Mouse (Mus musculus) lung, postnatal 14 days (tissue): ENCODE measurements around the gene Hdx.

Experiments used
- DNase-seq: peaks from one replicate; pipeline ENCODE4 v3.0.0; 2021

Hdx gene

DNA sequence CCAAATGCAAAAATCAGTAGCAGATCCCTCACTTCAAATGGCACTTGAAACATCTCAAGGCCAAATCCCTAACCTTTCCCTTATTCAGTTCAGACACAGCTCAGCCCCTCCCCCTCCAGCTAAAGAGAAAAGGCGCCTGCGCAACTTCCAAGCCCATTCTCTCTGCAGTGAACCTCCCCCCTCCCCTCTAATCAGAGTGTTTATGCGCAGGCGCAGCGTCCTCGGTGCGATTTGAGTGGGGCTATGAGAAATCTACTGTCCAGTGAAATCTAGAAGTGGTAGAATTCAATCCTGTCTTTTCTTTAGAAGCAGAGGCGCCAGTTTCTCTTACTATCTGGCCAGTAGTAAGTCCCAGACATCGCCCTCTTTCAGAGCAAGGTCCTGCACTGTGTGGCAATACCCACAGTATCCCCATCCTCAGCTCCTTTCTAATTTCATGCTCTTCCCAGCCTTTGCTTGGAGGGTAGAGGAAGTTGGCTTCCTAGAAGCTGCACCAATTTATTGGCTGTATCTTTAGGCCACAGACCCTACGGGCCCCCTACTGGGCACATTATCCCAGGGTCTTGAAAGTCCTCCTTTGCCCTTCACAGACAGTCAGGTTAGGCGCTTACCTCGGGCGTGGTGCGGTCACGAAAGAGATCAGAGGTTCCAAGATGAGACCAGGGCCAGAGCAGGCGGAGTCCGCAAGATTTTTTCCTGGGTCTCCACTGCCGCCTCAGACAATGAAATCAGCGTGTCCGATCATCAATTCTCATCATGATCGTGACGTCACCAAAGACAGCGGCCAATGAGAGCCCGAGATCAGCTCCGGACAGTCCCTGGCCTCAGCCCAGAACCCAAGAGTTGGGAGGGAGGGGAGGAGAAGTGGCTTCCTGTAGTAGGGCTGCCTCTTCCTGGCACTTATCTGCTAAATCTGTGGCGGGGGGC lies at the start of gene Hdx:
TSS of gene Hdx (minus strand) at position 724 of the 927 bp plus-strand sequence.
- peak; percentile 62 for DNase-seq

DNA sequence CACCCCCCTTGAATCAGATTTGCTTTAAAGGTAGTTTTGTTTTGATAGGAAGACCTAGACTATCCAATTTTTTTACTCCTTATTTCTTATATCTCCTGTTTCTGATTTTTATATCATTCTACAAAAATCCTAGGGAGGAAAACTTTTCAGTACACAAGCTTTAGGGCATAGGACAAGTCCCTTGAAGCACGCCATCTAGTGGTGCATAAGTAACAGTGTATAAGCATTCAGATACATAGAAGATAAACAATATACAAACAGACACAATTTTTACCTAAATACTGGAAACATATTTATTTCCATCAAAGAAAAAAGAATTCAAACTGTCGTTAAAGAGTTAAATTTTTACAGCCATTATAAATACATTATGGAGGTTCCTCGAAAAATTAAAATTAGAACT lies 11.2 kb downstream of the Hdx start:
- DNase-seq = no peak

DNA sequence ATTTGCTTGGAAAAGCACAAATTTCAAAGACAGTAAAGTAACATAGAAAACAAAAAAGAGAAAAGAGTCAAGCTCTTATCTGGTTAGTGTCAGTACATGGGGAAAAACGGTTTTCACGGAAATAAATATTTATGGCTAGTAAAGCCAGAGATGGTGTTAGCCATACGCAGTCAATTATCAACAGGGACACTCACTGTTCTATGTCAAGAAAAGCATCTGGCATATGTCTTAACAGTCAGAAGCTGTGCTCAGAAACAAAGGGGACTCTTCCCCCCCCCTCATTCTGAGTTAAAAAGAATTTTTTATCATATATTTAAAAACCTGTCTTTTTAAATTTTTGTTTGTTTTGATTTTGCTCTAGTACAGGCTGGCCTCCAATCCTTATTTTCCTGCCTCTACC lies 25.2 kb downstream of the Hdx start:
- no peak for DNase-seq

DNA sequence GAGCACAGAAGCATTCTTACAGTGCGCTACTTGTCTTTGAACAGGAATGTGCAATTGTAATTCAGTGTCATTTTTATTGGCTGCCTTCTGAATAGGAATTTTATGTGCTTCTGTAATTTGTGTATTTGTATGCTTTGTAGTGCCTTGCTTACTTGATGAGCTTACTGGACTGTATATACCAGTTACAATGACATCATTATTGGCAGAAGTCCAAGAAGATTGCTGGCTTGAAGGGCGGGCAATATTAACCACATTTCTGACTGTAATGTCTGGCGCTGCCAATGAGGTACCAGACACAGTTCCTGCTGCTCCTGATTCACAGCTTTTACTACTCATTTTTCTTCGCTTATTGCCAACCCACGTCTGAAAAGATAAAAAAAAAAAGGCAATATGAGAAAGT lies 36.5 kb downstream of the Hdx start:
- no peak for DNase-seq

DNA sequence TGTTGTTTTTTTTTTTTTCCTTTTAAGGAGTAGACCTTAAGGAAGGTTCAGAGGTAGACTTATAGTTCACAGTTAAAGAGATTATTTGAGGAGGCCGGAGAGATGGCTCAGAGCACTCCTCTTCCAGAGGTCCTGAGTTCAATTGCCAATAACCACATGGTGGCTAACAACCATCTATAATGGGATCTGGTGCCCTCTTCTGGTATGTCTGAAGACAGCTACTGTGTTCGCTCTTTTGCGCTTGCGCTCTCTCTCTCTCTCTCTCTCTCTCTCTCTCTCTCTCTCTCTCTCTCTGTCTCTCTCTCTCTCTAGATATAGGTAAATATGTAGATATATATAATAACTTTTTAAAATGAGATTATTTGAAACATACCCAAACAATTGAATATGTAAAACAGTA lies 38.2 kb downstream of the Hdx start:
- no peak for DNase-seq

DNA sequence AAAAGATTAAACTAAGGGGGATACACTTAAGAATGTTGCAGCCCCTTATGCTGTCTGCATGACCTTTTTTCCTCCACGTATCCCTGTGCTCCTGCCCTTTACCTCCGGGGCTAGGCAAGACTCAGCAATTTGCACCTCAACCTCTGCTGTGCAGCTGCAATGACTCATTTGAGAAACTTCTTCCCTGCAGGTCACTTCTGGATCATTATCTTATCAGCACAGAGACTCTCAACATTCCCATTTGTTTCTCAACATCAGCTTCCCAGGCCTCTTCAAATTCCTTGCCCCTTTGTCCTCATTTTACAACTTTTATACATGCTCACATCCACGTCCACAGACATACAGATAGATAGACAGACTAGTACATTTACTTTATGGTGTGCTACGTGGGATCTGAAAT lies 51.9 kb downstream of the Hdx start:
- DNase-seq = no peak

DNA sequence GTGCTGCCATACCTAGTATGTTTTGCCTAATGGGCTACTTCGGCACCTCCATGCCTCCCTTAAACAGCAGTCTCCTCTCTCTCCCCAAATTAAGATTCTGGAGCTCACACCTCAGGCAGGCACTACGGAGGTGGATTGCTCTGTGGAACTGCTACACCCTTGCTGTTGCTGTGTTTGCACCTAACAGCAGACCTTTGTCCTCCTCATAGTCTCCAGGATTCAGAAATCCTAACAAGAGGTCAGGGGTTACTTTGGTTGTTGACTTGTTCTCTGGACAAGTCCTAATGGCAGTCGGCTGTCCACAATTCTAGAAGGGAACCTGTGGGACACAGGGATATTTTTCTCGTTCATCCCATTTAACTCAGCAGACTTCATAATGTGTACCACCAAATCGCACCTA lies 56.3 kb downstream of the Hdx start:
- DNase-seq = no peak

DNA sequence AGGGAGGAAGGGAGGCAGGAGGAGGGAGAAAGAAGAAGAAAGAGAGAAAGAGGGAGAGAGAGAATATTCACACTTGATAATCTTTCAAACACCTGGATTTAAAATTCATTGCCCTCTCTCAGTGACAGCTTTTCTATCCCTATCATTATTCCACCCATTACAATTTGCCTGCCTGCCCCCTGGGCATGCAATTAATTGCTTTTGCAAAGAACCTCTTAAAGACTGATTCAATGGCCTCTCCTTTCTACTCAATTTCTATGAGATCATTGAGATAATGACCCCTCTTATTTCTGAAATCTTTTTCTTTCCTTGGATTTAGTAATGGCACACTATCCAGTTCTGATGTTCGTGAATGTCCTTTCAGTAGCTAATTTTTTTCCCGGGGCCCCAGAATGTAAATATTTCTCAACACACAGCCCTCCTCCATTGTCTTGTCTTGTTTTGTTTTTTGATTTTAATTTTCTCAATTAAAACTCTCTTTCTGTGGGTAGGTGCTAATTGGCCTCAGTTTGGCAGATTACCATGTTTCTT lies 99.2 kb downstream of the Hdx start:
- DNase-seq = no peak

DNA sequence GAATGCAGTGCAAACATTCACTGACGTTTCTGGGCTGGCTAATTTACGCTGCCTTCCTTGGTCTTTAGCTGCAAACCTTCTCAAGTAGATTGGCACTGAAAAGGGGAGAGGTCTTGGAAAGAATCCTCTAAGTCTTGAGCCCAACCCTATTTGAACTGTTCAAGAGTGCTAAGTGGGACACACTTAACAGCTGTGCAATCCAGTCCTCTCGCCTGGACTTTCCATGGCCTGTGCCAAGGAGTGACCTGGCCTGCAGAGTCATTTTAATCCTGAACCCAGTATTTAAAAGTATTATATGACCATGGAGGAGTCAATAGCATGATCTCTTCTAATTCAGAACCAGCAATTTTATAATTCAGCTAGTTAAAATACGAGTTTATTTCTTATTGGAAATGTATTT lies 109.3 kb downstream of the Hdx start:
- DNase-seq = no peak

DNA sequence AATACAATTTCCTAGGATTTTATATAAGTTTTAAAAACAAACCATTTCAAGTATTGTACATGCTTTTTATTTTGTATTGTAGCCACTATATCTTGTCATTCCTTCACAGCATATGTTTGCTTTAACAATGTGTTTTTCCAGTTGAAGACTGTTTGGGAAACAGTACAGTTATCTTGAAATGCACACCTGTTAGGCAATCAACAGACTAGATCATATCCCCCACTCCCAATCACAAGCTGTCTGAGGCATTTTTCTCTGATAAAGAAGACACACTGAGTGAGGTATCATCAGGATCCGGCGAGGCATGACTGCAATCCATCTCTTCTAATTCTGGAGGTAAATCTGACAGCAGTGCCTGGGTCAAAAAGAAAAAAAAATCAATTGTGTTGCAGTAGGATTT lies 119.8 kb downstream of the Hdx start:
- no peak for DNase-seq

DNA sequence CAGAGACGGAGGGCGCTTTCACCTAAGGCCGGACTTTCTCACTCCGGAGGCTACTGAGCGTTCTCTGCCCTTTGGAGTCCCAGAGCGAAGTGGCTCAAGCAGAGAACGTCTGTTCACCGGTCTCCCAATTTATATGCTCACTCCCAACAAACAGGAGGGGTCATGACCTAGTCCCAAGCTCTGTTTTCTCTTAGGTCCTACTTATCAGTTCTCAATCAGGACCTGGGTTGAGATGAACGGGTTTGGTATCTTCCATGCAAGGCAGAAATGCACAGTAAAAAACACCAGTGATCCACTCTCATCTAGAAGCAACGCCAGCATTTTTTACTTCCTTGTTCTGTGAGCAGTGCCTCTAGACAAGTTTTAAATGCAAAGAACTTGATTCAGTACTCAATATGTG lies 159.0 kb downstream of the Hdx start, which contains the start of gene Rps6ka6:
TSS of gene Rps6ka6 (minus strand) at position 101 of the 400 bp plus-strand sequence.
- no peak for DNase-seq
